Mouse (Mus musculus) brain, adult 10 weeks (tissue): ENCODE measurements around the gene Gm21954. TPM values are rescaled to one million over a fixed set of nuclear protein-coding genes. Genes with fewer than 3 reads are reported as not detected.

Experiments used
- polyA plus RNA-seq: library from polyadenylated mRNA; stranded (reverse); fragments of 350-450 nt; fragmentation: Illumina TruSeq; extraction: RNeasy Lipid Tissue Mini Kit (QIAGEN cat#74804); gene quantifications from one replicate; pipeline ENCODE4 v1.2.3, GENCODE M21; 2015; ENCODE audit warnings: low read depth, low replicate concordance

Gm21954 gene
- not detected for polyA plus RNA-seq

DNA sequence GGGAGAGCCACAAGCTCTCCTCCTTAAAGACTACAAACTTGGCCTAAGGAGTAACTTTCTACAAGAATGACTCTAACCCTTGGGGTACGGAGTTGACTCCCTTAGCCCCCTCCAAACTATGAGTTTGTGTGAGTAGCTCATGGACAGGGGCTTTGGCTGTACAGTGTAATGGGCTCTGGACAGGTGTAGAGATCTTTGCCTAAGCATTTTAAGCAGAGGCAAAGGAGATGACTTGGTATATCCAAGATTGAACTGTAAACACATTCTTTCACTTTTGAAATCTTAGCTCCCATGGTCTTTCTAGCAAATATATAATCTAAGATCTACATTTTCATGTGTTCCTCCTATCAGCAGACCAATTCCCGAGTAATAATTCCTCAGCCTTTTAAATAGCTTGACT is at the start of gene Gm21954:
Gene Gm21954 (minus strand): TSS at position 101 of the 400 bp plus-strand sequence.

Other genes starting within 250 kb of the Gm21954 start
- 348 TPM for gene Dclk1, start 229.8 kb downstream of the Gm21954 start, polyA plus RNA-seq